Mouse (Mus musculus) spleen, postnatal 14 days (tissue): ENCODE results near the gene Trmt1l.
A peak's percentile ranks its signal among the peaks of the same experiment; 100 is the strongest.

Experiments
- DNase-seq, 2 experiments: peaks; one replicate each; pipeline ENCODE4 v3.0.0; 2021 to 2022; ENCODE audit warnings: low spot score in 2 of 2

The Trmt1l gene

DNA sequence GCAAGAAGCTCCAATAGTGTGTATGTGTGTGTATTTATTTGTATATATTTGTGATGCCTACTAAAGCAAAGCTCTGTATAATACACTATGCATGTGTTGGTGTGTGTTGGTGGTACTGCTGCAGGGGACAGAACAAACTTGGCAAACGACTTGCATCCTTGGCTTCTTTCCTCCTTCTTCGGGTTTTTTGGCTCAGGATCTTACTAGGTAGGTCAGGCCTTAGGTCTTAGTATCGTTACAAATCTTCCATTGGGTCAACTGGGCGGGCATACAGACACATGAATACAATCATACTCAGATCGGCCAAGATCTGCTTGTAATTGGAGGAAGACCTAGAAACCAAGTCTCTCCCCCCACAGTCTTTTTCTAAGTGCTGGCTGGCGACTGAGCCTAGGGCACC lies 66.4 kb downstream of the Trmt1l start:
- DNase-seq = no peak

DNA sequence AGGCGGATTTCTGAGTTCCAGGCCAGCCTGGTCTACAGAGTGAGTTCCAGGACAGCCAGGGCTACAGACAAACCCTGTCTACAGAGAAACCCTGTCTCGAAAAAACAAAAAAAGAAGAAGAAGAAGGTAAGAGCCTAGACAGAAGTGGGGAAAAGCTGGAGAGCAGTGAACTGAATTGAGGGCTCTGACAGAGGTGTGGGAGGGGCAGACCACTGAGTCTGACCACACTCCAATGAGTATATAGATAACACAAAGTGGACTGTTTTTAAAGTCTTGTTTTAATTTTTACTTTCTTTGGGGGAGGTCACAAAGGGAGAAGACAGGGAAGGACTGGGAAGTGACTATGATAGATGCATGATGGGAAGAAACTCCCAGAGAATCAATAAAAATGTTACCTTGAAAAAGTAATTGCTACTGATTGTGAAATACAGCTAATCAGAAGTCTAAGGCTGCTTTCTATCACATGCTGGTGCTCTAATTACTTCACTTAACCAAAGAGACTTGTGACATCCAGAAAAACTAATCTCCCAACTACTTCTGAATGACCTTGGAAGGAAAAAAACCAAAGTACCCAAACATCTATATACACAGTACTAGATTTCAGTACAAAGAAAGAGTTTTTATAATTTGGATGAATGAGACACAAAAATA lies 67.4 kb downstream of the Trmt1l start:
- DNase-seq = no peak

GRCm38 (mm10) chr1:151497028-151497427 lies 68.7 kb downstream of the Trmt1l start:
- DNase-seq = peak; percentile 25 to 61

- DNase-seq = no peak
Observed at GRCm38 (mm10) chr1:151497942-151498341, 69.6 kb downstream of the Trmt1l start.

GRCm38 (mm10) chr1:151498381-151498780 lies 70.0 kb downstream of the Trmt1l start:
- DNase-seq = no peak

GRCm38 (mm10) chr1:151499815-151500501 lies 71.6 kb downstream of the Trmt1l start:
- peak; percentile 25 to 38 for DNase-seq

DNA sequence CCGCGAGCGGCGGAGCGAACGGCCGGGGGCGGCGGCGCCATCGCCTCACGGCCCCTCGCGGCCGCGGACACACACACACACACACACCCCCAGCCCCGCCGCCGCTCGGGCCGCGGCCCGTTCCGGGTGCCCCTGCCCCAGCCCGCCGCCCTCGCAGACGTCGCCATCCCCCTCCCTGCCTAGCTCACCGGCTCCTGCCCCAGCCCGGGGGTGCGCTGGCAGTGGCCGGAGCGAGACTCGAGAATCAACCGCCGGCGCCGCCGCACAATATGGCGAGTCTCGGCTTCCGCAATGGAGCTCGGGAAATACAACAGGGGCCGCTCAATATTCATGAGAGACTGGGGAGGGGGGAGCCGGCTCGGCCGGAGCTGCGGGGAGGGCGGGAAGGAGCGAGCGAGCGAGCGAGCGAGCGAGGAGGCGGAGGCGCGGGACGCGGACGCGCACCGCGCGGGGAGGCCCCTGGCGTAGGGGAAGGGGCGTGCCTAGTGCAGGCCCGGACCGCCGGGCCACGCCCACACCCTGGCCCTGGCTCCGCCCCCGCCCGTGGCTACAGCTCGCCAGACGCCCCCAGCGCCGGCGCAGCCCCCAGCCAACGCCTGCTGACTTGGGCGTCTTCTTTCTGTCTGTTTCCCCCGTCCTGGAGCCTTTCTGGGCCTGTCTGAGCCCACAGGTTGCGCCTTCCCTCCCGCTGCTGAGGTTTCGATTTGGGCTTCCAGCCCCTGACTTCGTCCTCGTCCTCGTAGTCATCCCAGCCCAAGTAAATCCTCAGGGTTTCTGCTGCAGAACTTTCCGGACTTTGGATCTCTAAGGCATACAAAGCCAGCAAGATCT lies 72.4 kb downstream of the Trmt1l start, which contains the start of gene Rnf2:
Gene Rnf2 (minus strand): TSS at position 425 of the 831 bp plus-strand sequence.
- peak; percentile 84 to 88 for DNase-seq
